Mouse (Mus musculus): Measurements from ENCODE around the gene 1700016H13Rik.

The 1700016H13Rik gene

GRCm38 (mm10) chr5:103673611-103674010, 17.8 kb upstream of the 1700016H13Rik start:
- DNase-seq (ENCODE audit: low spot score) = no peak

GRCm38 (mm10) chr5:103671858-103672257, 16.0 kb upstream of the 1700016H13Rik start:
- no peak for DNase-seq (ENCODE audit: low spot score)

- DNase-seq (ENCODE audit: low spot score) = no peak
Measured at GRCm38 (mm10) chr5:103665876-103666275, 10.1 kb upstream of the 1700016H13Rik start.

GRCm38 (mm10) chr5:103664932-103665331, 9.1 kb upstream of the 1700016H13Rik start:
- no peak for DNase-seq (ENCODE audit: low spot score)

- DNase-seq (ENCODE audit: low spot score) = peak; percentile 88
Measured at GRCm38 (mm10) chr5:103659571-103659970, 3.8 kb upstream of the 1700016H13Rik start.

GRCm38 (mm10) chr5:103658921-103659320, 3.1 kb upstream of the 1700016H13Rik start:
- DNase-seq (ENCODE audit: low spot score) = peak; percentile 47

GRCm38 (mm10) chr5:103654780-103655179, 1.0 kb downstream of the 1700016H13Rik start:
- no peak for DNase-seq (ENCODE audit: low spot score)

- peak; percentile 74 for DNase-seq (ENCODE audit: low spot score)
Measured at GRCm38 (mm10) chr5:103654225-103654624, 1.6 kb downstream of the 1700016H13Rik start.

GRCm38 (mm10) chr5:103647320-103647719, 8.5 kb downstream of the 1700016H13Rik start:
- DNase-seq (ENCODE audit: low spot score) = no peak

- no peak for DNase-seq (ENCODE audit: low spot score)
Measured at GRCm38 (mm10) chr5:103644167-103644566, 11.6 kb downstream of the 1700016H13Rik start.

- no peak for DNase-seq (ENCODE audit: low spot score)
Measured at GRCm38 (mm10) chr5:103637162-103637561, 18.6 kb downstream of the 1700016H13Rik start.

GRCm38 (mm10) chr5:103629854-103630580, 25.8 kb downstream of the 1700016H13Rik start:
- no peak for DNase-seq (ENCODE audit: low spot score)

- DNase-seq (ENCODE audit: low spot score) = no peak
Measured at GRCm38 (mm10) chr5:103629111-103629764, 26.6 kb downstream of the 1700016H13Rik start, which contains the start of gene Slc10a6. Gene Slc10a6, minus strand, starts transcription at chr5:103629403.

GRCm38 (mm10) chr5:103628499-103628898, 27.3 kb downstream of the 1700016H13Rik start:
- DNase-seq (ENCODE audit: low spot score) = no peak

- no peak for DNase-seq (ENCODE audit: low spot score)
Measured at GRCm38 (mm10) chr5:103624831-103625230, 31.0 kb downstream of the 1700016H13Rik start.

- no peak for DNase-seq (ENCODE audit: low spot score)
Measured at GRCm38 (mm10) chr5:103622321-103622720, 33.5 kb downstream of the 1700016H13Rik start.

- DNase-seq (ENCODE audit: low spot score) = no peak
Measured at GRCm38 (mm10) chr5:103620301-103620973, 35.4 kb downstream of the 1700016H13Rik start.

GRCm38 (mm10) chr5:103617191-103617590, 38.6 kb downstream of the 1700016H13Rik start:
- no peak for DNase-seq (ENCODE audit: low spot score)

GRCm38 (mm10) chr5:103614356-103614755, 41.5 kb downstream of the 1700016H13Rik start:
- no peak for DNase-seq (ENCODE audit: low spot score)

GRCm38 (mm10) chr5:103612316-103612715, 43.5 kb downstream of the 1700016H13Rik start:
- no peak for DNase-seq (ENCODE audit: low spot score)

GRCm38 (mm10) chr5:103610856-103611472, 44.8 kb downstream of the 1700016H13Rik start:
- DNase-seq (ENCODE audit: low spot score) = no peak

- DNase-seq (ENCODE audit: low spot score) = no peak
Measured at GRCm38 (mm10) chr5:103610148-103610547, 45.7 kb downstream of the 1700016H13Rik start.
